ENCODE assay signal across 27 mouse cellular contexts in genomic region chr10:44612571-44612970, GRCm38 (mm10).
"Had no signal": no experiment of that assay in that cellular context is flagged by ENCODE, and none has a peak within 500 bp of the region (broad histone marks: within the 10 kb centered on the region; RNA-seq: fewer than 3 reads in every experiment).

No protein-coding gene starts in this region.

- H3K9me3 ChIP-seq: embryonic facial prominence, embryonic 10.5 days; embryonic facial prominence, embryonic 12.5 days; embryonic facial prominence, embryonic 13.5 days; embryonic facial prominence, embryonic 15.5 days; forebrain, embryonic 10.5 days; forebrain, embryonic 12.5 days; forebrain, embryonic 13.5 days; forebrain, embryonic 15.5 days had no signal

- H3K27ac ChIP-seq: embryonic facial prominence, embryonic 10.5 days; embryonic facial prominence, embryonic 12.5 days; embryonic facial prominence, embryonic 13.5 days; embryonic facial prominence, embryonic 15.5 days; forebrain, embryonic 10.5 days; forebrain, embryonic 12.5 days; forebrain, embryonic 13.5 days; forebrain, embryonic 15.5 days; gastrocnemius, adult 2 months; heart, adult 2 months had no signal

- H3K9ac ChIP-seq: embryonic facial prominence, embryonic 12.5 days; embryonic facial prominence, embryonic 13.5 days; embryonic facial prominence, embryonic 15.5 days; forebrain, embryonic 12.5 days; forebrain, embryonic 13.5 days; forebrain, embryonic 15.5 days; forebrain, postnatal 0 days had no signal

- H3K27me3 ChIP-seq: embryonic facial prominence, embryonic 12.5 days; embryonic facial prominence, embryonic 13.5 days; embryonic facial prominence, embryonic 15.5 days; forebrain, embryonic 12.5 days; forebrain, embryonic 13.5 days; forebrain, embryonic 15.5 days had no signal

- H3K4me3 ChIP-seq: embryonic facial prominence, embryonic 10.5 days; embryonic facial prominence, embryonic 12.5 days; embryonic facial prominence, embryonic 13.5 days; embryonic facial prominence, embryonic 15.5 days; erythroblast, embryonic 14.5 days; forebrain, embryonic 10.5 days; forebrain, embryonic 12.5 days; forebrain, embryonic 13.5 days; forebrain, embryonic 15.5 days; gastrocnemius, adult 2 months; heart, adult 2 months had no signal

- DNase-seq: cerebellum, adult 9-10 months; cerebellum, adult 9-11 months; cerebellum, postnatal 10 days; cerebellum, postnatal 14 days; cerebellum, postnatal 25 days; cerebellum, postnatal 36 days; embryo, embryonic 11 days; forebrain, postnatal 0 days; gastrocnemius, adult 2 months; gastrocnemius, postnatal 10 days; gastrocnemius, postnatal 14 days; gastrocnemius, postnatal 25 days; gastrocnemius, postnatal 36 days; heart, adult 11 months; heart, adult 18-20 months; heart, adult 2 months had no signal

- H3K4me2 ChIP-seq: embryonic facial prominence, embryonic 12.5 days; embryonic facial prominence, embryonic 13.5 days; embryonic facial prominence, embryonic 15.5 days; forebrain, embryonic 12.5 days; forebrain, embryonic 13.5 days; forebrain, embryonic 15.5 days had no signal

- H3K4me1 ChIP-seq: embryonic facial prominence, embryonic 12.5 days; embryonic facial prominence, embryonic 13.5 days; embryonic facial prominence, embryonic 15.5 days; forebrain, embryonic 10.5 days; forebrain, embryonic 12.5 days; forebrain, embryonic 13.5 days; forebrain, embryonic 15.5 days had no signal

- H3K36me3 ChIP-seq: embryonic facial prominence, embryonic 10.5 days; embryonic facial prominence, embryonic 12.5 days; embryonic facial prominence, embryonic 13.5 days; embryonic facial prominence, embryonic 15.5 days; forebrain, embryonic 10.5 days; forebrain, embryonic 12.5 days; forebrain, embryonic 15.5 days had no signal

- ATAC-seq: forebrain, embryonic 13.5 days; forebrain, embryonic 14.5 days; forebrain, embryonic 15.5 days; forebrain, embryonic 16.5 days; forebrain, postnatal 0 days had no signal
